Mouse (Mus musculus): ENCODE results near the gene Gcm2. TPM values are rescaled to one million over a fixed set of nuclear protein-coding genes. Genes with fewer than 3 reads are reported as not detected.

The Gcm2 gene
- polyA plus RNA-seq, 1 experiment = 0.04 TPM

DNA sequence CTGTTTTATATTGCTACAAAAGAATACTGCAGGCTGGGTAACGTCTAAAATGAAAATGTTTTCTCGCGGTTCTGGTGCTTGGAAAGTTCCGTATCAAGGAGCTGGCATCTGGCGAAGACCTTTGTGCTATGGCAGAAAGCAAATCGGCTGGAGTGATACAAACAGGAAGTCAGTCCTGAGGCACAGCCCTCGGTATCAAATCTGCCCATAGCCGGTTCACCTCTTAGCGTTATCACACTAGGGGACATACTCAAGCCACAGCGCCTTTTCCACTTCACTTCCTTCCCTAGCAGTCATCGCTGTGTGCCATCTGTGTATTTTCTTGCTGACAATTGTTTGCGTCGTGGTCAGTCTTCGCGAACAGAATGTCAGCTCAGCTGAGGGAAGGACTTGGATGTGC, 12.5 kb downstream of the Gcm2 start:
- H3K27ac ChIP-seq (ENCODE audit: control insufficient read depth, insufficient read depth, low read depth, low read length) = no peak overlapping the region
- no peak for TF ChIP-seq POLR2A (IDR thresholded peaks at IDR 0.05; ENCODE audit: control insufficient read depth, low read depth, low read length)
- peak overlapping the region; percentile 23 for H3K4me3 ChIP-seq (ENCODE audit: control insufficient read depth, low read depth, low read length)
- H3K36me3 ChIP-seq (ENCODE audit: control insufficient read depth, insufficient read depth, low read length) = no peaks in the 10 kb centered on the region
- H3K4me1 ChIP-seq (ENCODE audit: control insufficient read depth, insufficient read depth, low read length) = peaks cover 2% of the 10 kb centered on the region
- H3K27me3 ChIP-seq (ENCODE audit: control insufficient read depth, insufficient read depth, low read length) = no peaks in the 10 kb centered on the region

DNA sequence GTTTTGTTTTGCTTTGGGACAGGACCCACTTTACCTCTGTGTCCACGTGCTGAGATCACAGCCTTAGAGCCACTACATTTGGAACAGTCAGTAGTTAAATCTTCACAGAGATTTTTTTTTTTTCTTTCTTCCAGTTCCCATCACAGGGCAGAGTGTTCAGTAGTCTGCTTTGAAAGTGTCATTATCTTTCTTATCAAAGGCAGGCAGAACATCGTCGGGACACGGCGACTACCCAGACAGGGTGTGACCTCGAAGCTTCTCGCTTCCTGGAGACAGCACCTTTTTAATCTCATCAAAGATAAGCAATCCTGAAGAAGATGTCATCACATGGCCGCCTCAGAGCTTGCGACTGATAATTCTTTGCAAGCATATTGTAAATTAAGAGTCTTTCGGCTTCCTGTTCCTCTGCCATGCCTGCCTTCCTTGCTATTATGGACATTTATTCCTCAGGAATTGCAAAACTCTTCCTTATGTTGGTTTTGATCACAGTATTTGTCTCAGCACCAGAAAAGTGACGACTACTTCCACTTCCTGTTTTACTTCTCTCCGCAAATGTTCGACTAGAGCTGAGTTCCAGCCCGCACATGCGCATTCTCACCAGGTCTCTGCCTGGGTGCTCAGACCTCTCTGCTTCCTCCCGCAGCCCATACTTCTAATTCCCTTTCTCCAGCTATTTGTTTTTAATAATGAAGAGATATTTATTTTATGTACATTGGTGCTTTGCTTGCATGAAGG, 13.3 kb downstream of the Gcm2 start:
- peak overlapping the region; percentile 47; the same call in 1 of the 2 replicates for H3K4me3 ChIP-seq (ENCODE audit: control insufficient read depth, low read depth, low read length)
- TF ChIP-seq POLR2A (IDR thresholded peaks at IDR 0.05; ENCODE audit: control insufficient read depth, low read depth, low read length) = no peak
- TF ChIP-seq CTCF (IDR thresholded peaks at IDR 0.05; ENCODE audit: control insufficient read depth, insufficient read depth, insufficient replicate concordance, low read depth, low read length) = no peak
- no peaks in the 10 kb centered on the region for H3K36me3 ChIP-seq (ENCODE audit: control insufficient read depth, insufficient read depth, low read length)
- no peak overlapping the region for H3K27ac ChIP-seq (ENCODE audit: control insufficient read depth, insufficient read depth, low read depth, low read length)
- peaks cover 2% of the 10 kb centered on the region for H3K4me1 ChIP-seq (ENCODE audit: control insufficient read depth, insufficient read depth, low read length)
- H3K27me3 ChIP-seq (ENCODE audit: control insufficient read depth, insufficient read depth, low read length) = no peaks in the 10 kb centered on the region

DNA sequence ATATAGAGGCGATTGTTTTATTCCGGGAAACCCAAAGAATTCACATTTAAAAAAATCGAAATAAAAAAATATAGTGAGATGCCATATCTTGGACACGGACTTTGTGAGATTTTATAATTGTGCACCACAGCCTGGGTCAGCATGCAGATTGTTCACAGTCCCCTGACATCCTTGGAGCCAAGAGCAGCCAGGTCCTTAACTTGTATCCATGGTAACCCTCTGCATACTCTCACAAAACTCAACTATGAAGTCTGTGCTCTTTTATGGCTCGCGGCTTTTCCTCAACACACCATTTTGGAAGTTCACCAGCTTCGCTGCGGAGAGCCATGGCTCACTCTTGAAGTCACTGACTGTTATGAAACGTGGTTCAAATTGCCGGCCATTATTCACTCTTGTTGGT, 16.7 kb downstream of the Gcm2 start:
- peaks cover 2% of the 10 kb centered on the region for H3K4me1 ChIP-seq (ENCODE audit: control insufficient read depth, insufficient read depth, low read length)
- TF ChIP-seq CTCF (IDR thresholded peaks at IDR 0.05; ENCODE audit: control insufficient read depth, insufficient read depth, insufficient replicate concordance, low read depth, low read length) = no peak

DNA sequence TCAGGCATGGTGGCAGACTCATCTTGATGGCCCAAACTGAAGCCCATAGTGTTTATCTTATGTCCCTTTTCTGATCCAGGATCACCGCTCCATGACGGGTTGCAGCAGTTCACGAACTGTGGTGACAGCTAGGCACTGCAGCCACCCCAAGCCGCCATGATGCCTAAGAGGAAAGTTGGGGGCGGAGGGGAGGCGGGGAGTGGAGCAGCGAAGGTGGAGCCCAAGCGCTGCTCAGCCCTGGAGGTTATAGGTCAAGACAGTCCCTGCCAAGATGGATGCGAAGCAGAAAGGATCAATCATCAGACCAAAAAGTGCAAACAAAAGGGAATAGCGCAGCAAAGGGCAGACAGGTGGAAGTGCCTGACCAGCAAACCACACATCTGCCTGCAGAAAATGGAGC, 19.6 kb downstream of the Gcm2 start:
- no peaks in the 10 kb centered on the region for H3K36me3 ChIP-seq (ENCODE audit: control insufficient read depth, insufficient read depth, low read length)
- no peak for TF ChIP-seq POLR2A (IDR thresholded peaks at IDR 0.05; ENCODE audit: control insufficient read depth, low read depth, low read length)
- TF ChIP-seq CTCF (IDR thresholded peaks at IDR 0.05; ENCODE audit: control insufficient read depth, insufficient read depth, insufficient replicate concordance, low read depth, low read length) = no peak

More for the DNA sequence above, 16.7 kb downstream of the Gcm2 start:
- no peaks in the 10 kb centered on the region for H3K36me3 ChIP-seq (ENCODE audit: control insufficient read depth, insufficient read depth, low read length)
- H3K4me3 ChIP-seq (ENCODE audit: control insufficient read depth, low read depth, low read length) = no peak overlapping the region
- no peak overlapping the region for H3K27ac ChIP-seq (ENCODE audit: control insufficient read depth, insufficient read depth, low read depth, low read length)
- no peaks in the 10 kb centered on the region for H3K27me3 ChIP-seq (ENCODE audit: control insufficient read depth, insufficient read depth, low read length)

DNA sequence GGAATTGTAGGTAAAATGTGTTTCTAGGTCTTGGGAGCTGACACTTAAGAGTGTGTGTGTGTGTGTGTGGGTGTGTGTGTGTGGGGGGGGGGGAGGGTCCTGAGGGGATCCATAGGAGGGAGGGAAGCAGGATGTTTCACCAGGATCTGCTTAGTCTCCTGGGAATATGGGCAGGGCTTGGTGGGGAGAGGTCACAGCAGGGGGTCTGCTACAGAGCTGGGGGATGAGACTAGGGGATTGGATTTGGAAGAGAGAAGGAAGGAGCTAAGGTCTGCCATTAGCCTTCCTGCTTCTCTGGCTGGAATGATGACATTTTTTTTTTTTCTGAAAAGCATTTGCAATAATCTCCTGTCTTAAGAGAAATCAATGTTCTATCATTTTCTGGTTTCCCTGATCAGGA, 22.1 kb downstream of the Gcm2 start:
- TF ChIP-seq CTCF (IDR thresholded peaks at IDR 0.05; ENCODE audit: control insufficient read depth, insufficient read depth, insufficient replicate concordance, low read depth, low read length) (no peak), POLR2A (IDR thresholded peaks at IDR 0.05; ENCODE audit: control insufficient read depth, low read depth, low read length) (no peak)
- Histone ChIP-seq H3K4me3 (ENCODE audit: control insufficient read depth, low read depth, low read length) (no peak overlapping the region), H3K36me3 (ENCODE audit: control insufficient read depth, insufficient read depth, low read length) (no peaks in the 10 kb centered on the region), H3K27me3 (ENCODE audit: control insufficient read depth, insufficient read depth, low read length) (no peaks in the 10 kb centered on the region), H3K27ac (ENCODE audit: control insufficient read depth, insufficient read depth, low read depth, low read length) (no peak overlapping the region), H3K4me1 (ENCODE audit: control insufficient read depth, insufficient read depth, low read length) (no peaks in the 10 kb centered on the region)

More for the DNA sequence above, 19.6 kb downstream of the Gcm2 start:
- Histone ChIP-seq H3K27ac (ENCODE audit: control insufficient read depth, insufficient read depth, low read depth, low read length) (no peak overlapping the region), H3K4me1 (ENCODE audit: control insufficient read depth, insufficient read depth, low read length) (no peaks in the 10 kb centered on the region), H3K4me3 (ENCODE audit: control insufficient read depth, low read depth, low read length) (no peak overlapping the region), H3K27me3 (ENCODE audit: control insufficient read depth, insufficient read depth, low read length) (no peaks in the 10 kb centered on the region)

DNA sequence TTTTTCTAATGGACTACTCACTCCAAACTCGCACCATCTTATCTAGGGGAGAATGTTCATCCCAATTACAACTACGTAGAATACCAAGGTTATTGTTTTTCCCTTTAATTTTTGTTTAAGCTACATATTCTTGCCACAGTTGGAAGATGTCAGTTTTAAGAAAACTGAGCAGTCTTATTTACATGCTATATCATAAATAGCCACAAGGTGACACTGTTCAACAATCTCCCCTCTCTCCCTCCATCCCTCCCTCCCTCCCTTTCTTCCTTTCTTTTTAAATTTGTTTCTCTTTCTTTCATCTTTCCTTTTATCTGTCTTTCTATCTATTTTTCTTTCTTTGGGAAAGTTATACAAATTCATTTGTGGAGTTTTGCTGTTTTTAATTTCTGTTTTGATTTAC, 25.7 kb downstream of the Gcm2 start:
- H3K27ac ChIP-seq (ENCODE audit: control insufficient read depth, insufficient read depth, low read depth, low read length) = no peak overlapping the region
- TF ChIP-seq POLR2A (IDR thresholded peaks at IDR 0.05; ENCODE audit: control insufficient read depth, low read depth, low read length) = no peak
- TF ChIP-seq CTCF (IDR thresholded peaks at IDR 0.05; ENCODE audit: control insufficient read depth, insufficient read depth, insufficient replicate concordance, low read depth, low read length) = no peak

DNA sequence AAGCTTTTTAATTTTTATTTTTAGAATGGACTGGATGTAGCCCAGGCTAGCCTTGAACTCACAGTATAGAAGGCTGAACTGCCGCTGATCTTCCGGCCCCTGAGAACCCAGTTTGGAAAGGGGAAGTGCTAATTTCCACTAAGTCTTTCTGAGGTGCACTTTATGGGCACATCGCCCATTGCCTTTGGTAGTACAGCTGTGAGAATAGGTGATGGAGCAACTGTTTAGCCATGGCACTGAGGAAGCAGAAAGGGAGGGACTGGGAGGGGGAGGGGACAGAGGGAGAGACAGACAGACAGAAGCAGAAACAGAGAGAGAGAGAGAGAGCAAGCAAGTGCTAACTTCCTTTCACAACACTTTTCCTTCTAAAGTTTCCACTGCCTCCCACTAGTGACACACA, 26.3 kb downstream of the Gcm2 start:
- H3K4me3 ChIP-seq (ENCODE audit: control insufficient read depth, low read depth, low read length) = no peak overlapping the region
- no peak overlapping the region for H3K27ac ChIP-seq (ENCODE audit: control insufficient read depth, insufficient read depth, low read depth, low read length)
- H3K36me3 ChIP-seq (ENCODE audit: control insufficient read depth, insufficient read depth, low read length) = no peaks in the 10 kb centered on the region
- H3K4me1 ChIP-seq (ENCODE audit: control insufficient read depth, insufficient read depth, low read length) = no peaks in the 10 kb centered on the region; the same call in 1 of the 2 replicates
- TF ChIP-seq POLR2A (IDR thresholded peaks at IDR 0.05; ENCODE audit: control insufficient read depth, low read depth, low read length) (no peak), CTCF (IDR thresholded peaks at IDR 0.05; ENCODE audit: control insufficient read depth, insufficient read depth, insufficient replicate concordance, low read depth, low read length) (no peak)
- no peaks in the 10 kb centered on the region for H3K27me3 ChIP-seq (ENCODE audit: control insufficient read depth, insufficient read depth, low read length)

More for the DNA sequence above, 25.7 kb downstream of the Gcm2 start:
- H3K27me3 ChIP-seq (ENCODE audit: control insufficient read depth, insufficient read depth, low read length) = no peaks in the 10 kb centered on the region
- H3K4me3 ChIP-seq (ENCODE audit: control insufficient read depth, low read depth, low read length) = no peak overlapping the region
- no peaks in the 10 kb centered on the region for H3K36me3 ChIP-seq (ENCODE audit: control insufficient read depth, insufficient read depth, low read length)
- no peaks in the 10 kb centered on the region for H3K4me1 ChIP-seq (ENCODE audit: control insufficient read depth, insufficient read depth, low read length)
